Mouse (Mus musculus) left cerebral cortex, postnatal 14 days (tissue): Measurements from ENCODE around the gene Zfp330. TPM values are rescaled to one million over a fixed set of nuclear protein-coding genes. Genes with fewer than 3 reads are reported as not detected.

Source experiments
- DNase-seq, 2 experiments: peaks; one replicate each; pipeline ENCODE4 v3.0.0; 2021 to 2022; ENCODE audit warnings: low spot score in 2 of 2, mixed read lengths in 1 of 2
- intact Hi-C: fragments of 180-260 bp; cut with DNase I; formaldehyde crosslinking; loops from one replicate; pipeline ENCODE4 v1.15.1; 2025
- long read RNA-seq, 2 experiments: library from polyadenylated mRNA; stranded (forward); transcript quantifications; one replicate each; pipeline ENCODE4 v2.0.0; 2021
- total RNA-seq, 2 experiments: library from RNA; stranded (reverse); gene quantifications; 2 replicates each; pipeline ENCODE4 v1.2.3; 2021

Zfp330 gene
- 10 to 100 TPM; 34.3 to 37.9 TPM for total RNA-seq
- long read RNA-seq, experiment 1, transcript Zfp330-201 (10 exons, 1,675 nt) = major isoform, 60 of 67 reads
- long read RNA-seq, experiment 1, partial matches to known transcripts = 2 of 67 reads
- long read RNA-seq, experiment 1, other reads (novel, unspliced or antisense) = 5 of 67 reads
- long read RNA-seq, experiment 2, transcript Zfp330-201 (10 exons, 1,675 nt) = major isoform, 26 of 30 reads
- long read RNA-seq, experiment 2, partial matches to known transcripts = 0 of 30 reads
- long read RNA-seq, experiment 2, other reads (novel, unspliced or antisense) = 4 of 30 reads

DNA sequence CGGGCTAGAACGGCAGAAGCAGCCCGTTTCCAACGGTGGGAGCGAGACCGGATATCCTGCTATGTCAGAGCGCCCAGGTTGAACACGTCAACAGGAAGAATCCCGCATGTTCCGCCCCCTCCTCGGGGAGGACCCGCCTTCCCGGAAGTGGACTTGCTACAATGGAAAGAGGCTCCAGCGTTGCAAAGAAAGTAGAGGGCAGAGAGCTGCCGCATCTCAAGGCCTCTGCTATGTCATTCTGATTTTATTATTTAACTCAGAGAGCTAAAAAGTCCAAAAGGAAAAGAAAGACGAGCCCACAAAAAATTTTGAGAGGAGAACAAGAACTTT, at the start of gene Zfp330:
Gene Zfp330 (minus strand): TSS at position 68 of the 330 bp plus-strand sequence.
- DNase-seq = peak; percentile 91 to 93
- intact Hi-C loops = loop anchor here (10.0 kb wide), 1 partner anchor 321 kb away; no protein-coding TSS in a partner anchor

DNA sequence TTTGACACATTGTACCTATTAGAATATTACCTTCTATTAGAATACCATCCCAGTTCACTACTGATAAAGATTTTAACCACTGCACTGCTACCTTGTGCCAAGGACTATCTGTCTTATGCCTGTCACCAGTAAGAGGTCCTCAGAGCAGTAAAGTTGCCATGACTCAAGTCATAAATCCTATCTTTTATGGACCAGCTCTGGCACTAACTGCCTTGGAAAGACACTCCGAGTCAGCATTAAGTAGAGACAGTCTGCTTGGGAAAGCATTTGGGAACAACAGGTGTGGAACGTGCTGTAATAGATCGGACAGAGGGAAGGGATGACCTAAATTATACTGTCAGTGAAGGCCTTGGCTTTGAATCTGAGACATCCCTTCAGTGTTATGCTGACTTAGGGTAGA, 4.0 kb upstream of the Zfp330 start:
- intact Hi-C loops = loop anchor here (10.0 kb wide), 1 partner anchor 317 kb away; no protein-coding TSS in a partner anchor
- DNase-seq = no peak

DNA sequence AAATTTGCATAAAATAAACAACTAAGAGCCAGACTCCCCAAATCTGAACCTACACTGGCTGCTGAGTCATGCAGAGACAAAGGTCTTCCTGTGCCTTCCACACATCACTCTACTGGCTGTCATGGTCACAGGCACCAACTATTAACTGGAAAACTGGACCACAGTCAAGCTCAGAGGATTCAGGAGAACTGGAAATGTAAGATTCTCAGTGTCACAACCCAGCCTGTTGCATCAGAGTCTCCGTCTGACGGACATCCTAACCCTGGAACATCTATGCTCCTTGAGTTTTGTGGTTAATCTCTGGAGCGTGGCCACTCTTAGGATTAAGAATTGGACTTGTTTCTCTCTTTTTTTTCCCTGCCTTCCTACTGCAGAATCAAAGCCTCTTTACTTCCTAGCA, 3.4 kb upstream of the Zfp330 start:
- no peak for DNase-seq
- intact Hi-C loops = loop anchor here (10.0 kb wide), 1 partner anchor 317 kb away; no protein-coding TSS in a partner anchor

DNA sequence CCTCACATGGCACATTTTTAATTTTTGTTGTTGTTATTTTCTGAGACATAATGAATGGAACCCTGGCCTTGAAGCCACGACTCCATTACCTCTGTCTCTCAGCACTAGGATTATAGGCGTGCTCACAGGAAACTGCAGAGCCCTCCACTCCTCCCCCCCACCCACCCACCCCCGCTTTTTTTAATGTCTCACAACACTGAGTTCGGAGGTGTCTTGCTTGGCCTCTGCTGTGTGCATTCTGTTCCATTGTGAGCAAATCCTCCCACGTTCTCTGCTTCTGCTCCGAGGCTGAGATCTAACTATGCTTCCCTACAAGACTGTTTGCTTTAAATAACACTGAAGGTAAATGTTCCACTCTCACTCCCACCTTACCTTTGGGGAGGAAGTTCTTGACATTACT, 522 bp upstream of the Zfp330 start:
- intact Hi-C loops = loop anchor here (10.0 kb wide), 1 partner anchor 320 kb away; no protein-coding TSS in a partner anchor
- peak; percentile 10 to 17 for DNase-seq

DNA sequence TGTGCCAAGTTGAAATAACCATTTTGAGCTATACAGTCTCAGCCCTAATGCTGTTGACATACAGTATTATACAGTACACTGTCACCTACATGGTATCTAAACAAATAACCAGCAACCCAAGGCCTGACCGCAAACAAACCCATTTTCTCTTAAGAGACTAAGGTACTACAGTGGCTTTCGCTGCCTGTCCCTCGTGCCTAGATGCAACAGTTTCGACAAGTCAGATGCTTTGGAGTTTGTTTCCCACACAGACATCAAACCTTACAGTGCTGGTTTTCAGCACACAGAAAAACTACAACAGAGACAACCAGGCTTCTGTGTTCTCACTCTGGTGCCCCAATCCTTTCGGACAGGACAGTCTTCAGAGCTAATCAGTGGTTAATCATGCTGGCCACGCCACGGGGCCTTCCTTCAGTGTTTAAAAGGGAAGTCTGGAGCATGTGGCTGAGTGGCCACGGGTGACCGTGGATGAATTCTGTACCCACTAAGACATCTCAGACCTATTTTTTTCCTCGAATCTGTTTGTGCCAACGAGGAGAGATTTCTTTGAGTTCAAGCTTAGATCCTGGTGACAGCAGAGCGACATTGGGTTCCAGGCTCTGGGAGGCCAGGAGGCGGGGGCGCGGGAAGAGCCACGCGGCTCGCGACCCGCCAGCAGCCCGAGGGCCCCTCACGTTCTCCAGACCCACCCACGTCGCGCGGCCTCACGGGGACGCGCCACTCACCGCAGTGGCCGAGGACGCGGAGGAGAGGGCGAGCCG, 448 bp downstream of the Zfp330 start:
- peak in 1 of 2 experiments; percentile 8 for DNase-seq
- intact Hi-C loops = loop anchor here (10.0 kb wide), 1 partner anchor 321 kb away; no protein-coding TSS in a partner anchor

DNA sequence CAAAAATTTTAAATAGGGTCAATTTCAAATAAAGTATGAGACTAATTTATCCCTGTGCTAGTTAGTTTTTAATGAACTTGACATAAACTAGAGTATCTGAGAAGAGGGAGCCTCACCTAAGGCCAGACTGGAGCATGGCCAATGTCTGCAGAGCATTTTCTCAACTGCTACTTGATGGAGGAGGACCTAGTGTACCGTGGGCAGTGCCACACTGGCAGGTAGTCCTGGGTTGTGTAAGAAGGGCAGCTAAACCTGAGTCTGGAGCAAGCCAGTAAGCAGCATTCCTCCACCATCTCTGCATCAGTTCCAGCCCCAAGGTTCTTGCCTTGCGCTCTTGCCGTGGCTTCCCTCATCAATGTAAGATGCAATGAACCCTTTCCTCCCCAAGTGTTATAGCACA, 3.1 kb downstream of the Zfp330 start:
- no peak for DNase-seq
- intact Hi-C loops = loop anchor here (10.0 kb wide), 1 partner anchor 324 kb away; no protein-coding TSS in a partner anchor

DNA sequence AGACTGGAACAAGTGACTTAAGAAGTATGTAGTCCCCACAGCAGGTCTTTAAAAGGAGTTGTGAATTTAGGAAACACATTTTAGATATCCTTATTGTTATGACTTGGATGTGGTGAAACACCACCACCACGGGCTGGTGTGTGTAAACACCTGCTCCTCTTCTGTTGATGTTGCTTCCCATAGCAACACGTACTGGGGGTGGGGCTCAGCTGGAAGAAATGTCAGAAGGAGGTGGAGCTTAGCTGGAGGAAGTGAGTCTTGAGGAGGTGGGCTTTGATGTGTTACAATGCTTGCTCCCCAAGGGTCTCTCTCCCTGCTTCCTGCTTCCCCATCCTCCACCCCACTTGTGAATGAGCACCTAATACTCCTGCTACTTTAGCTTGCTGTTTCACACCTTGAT, 14.9 kb downstream of the Zfp330 start:
- no peak for DNase-seq
- intact Hi-C loops = no loop called here

DNA sequence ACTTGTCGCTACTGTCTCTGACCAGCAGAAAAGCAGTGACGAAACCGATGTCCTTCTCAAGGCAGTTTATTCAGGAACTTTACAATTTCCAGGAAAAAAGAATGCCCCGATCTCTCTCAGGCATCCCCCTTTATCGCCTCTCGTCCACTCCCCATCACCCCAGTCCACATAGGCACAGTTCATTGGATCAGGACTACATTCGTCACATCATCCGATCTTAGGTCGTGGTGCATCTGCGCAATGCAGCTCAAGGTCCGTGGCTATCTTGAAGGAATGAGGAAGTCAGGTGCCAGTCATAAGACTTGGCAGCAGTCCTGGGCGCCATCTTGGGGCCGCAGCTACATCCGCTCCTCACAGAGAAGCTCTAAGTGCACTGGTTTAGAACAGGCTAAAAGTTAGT, 19.0 kb downstream of the Zfp330 start:
- intact Hi-C loops = no loop called here
- DNase-seq = no peak

DNA sequence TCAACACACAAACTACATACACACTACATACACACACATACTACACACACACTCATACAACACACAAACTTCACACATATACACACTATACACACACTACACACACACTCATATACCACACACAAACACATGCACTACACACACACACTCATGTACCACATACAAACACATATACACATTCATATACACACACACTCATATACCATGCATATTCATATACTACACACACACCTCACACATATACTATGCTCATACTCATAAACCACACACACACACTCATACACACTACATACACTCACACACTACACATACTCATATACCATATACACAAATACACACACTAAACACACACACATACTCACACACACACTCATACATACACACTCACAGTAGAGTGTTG, 27.3 kb downstream of the Zfp330 start:
- intact Hi-C loops = loop anchor here (10.0 kb wide), 3 partner anchors 1272 to 1732 kb away; partner anchors contain the start of gene Usp38
- no peak for DNase-seq

DNA sequence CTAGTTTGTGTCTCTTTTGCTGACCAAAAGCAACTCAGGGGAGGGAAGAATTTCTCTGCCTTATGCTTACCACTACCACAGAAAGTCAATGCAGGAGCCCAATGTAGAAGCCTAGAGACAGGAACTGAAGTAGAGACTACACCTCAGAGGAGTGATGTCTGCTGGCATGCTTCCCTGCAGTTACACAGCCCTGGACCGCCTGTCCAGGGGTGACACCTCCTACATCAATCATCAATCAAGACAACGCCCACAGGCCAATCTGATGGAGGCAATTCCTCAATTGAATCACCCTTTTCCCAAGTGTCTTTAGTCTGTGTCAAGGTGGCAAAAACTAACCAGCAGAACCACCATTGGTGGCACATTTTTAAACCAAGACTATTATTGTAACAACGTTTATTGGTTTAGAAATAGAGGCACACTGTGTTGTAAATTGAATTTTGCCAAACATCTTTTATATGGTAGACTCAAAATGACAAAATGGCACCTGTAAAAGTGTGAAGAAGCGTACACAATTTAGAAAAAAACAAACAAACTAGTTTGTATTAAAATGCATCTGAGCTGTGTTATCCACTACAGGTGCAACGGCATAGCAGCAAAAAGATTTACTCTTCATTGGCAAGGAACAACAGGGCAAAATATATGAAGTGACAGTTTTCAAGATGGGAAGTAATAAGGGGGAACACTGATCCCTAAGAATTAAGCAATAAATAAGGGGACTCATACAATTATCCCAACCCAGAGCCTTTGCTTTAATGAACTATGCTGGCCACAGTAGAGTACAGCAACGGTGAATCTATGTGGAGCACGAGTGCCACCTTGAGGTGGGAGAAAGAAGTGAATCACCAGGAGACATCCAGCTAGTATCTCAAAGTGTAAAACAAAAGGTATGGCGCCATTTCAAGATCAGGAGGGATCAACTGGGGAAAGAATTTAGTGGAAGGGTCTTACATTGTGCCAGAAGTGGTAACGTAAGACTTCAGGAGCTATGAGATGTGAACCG, 29.8 kb downstream of the Zfp330 start:
- DNase-seq = peak; percentile 71 to 82
- intact Hi-C loops = loop anchor here (5.0 to 10.0 kb wide), 4 partner anchors 1269 to 1729 kb away; partner anchors contain the start of gene Usp38

Other genes with a start within 250 kb of the Zfp330 start
- gene Rnf150, start 89.2 kb upstream of the Zfp330 start, total RNA-seq = 10 to 100 TPM; 33.0 to 35.0 TPM